Mouse (Mus musculus) bone marrow, adult 2 months (tissue): ENCODE results near the gene Tpd52l1.

Experiments
- CTCF ChIP-seq: fragments of 200-500 bp; IDR thresholded peaks from 2 replicates; pipeline ENCODE4 v1.5.1; 2011; ENCODE audit warnings: low read length, control low read depth; ENCODE audit not compliant: control insufficient read depth, insufficient read depth
- POLR2A ChIP-seq: fragments of 200-500 bp; IDR thresholded peaks from 2 replicates; pipeline ENCODE4 v1.6.1; 2011; ENCODE audit warnings: low read depth, mild to moderate bottlenecking, control low read depth, low read length, borderline replicate concordance; ENCODE audit not compliant: control insufficient read depth

GRCm38 (mm10) chr10:31352845-31353427 is 92.8 kb downstream of the Tpd52l1 start:
- TF ChIP-seq CTCF = no peak
- TF ChIP-seq POLR2A = no peak
